15 mouse cellular contexts compared by ENCODE assay signal in the genomic region with DNA sequence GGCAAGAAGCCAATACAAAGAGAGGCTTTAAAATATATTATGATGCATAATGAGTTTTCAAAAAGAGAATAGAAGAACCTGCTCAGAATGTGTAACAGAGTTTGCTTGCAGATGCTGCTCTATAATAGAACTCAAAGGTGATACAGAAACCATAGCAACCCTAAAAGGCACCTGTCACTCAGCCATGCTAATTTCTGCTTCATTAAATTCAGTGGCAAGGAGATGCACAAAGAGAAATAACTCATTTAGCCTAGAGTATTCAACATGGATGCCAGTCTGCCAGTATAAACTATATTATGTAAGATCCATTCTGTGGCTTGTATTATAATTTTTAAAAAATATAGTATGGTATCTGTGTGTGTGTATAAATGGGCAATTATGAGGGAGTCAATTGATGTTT.
"Had no signal": no experiment of that assay in that cellular context is flagged by ENCODE, and none has a peak within 500 bp of the region (broad histone marks: within the 10 kb centered on the region; RNA-seq: fewer than 3 reads in every experiment).

No protein-coding gene starts in this region.

- H3K4me1 ChIP-seq: limb, embryonic 13.5 days; neural tube, embryonic 13.5 days; stomach, embryonic 15.5 days had no signal

- H3K9me3 ChIP-seq: stomach, embryonic 15.5 days had no signal

- DNase-seq: kidney, adult 2 months; kidney, postnatal 36 days; layer of hippocampus, adult 9-11 months; layer of hippocampus, postnatal 36 days; lung, adult 18-20 months; retina, postnatal 1 day; right cerebral cortex, postnatal 4 days; spleen, adult 18-20 months; thymus, adult 2 months; thymus, postnatal 36 days had no signal

- H3K27ac ChIP-seq: limb, embryonic 13.5 days; liver, embryonic 14.5 days; neural tube, embryonic 13.5 days; stomach, embryonic 15.5 days had no signal

- H3K9ac ChIP-seq: limb, embryonic 13.5 days; liver, embryonic 14.5 days; neural tube, embryonic 13.5 days; stomach, embryonic 15.5 days had no signal

- ATAC-seq: intestine, embryonic 16.5 days had no signal

- H3K4me3 ChIP-seq: limb, embryonic 13.5 days; neural tube, embryonic 13.5 days; stomach, embryonic 15.5 days had no signal

- H3K4me2 ChIP-seq: limb, embryonic 13.5 days; neural tube, embryonic 13.5 days; stomach, embryonic 15.5 days had no signal

- H3K36me3 ChIP-seq: limb, embryonic 13.5 days; neural tube, embryonic 13.5 days; stomach, embryonic 15.5 days had no signal

- H3K27me3 ChIP-seq: limb, embryonic 13.5 days; neural tube, embryonic 13.5 days; stomach, embryonic 15.5 days had no signal
